Mouse (Mus musculus): ENCODE measurements around the gene Gna14.

GRCm38 (mm10) chr19:16446612-16447011, 11.1 kb downstream of the Gna14 start:
- TF ChIP-seq CTCF (IDR thresholded peaks at IDR 0.05; ENCODE audit: borderline replicate concordance, control insufficient read depth, extremely low read depth, insufficient read depth, low read length, poor library complexity), result no peak
- TF ChIP-seq POLR2A (IDR thresholded peaks at IDR 0.05; ENCODE audit: control insufficient read depth, extremely low read depth, insufficient read depth, low read length, poor library complexity), result no peak
